Mouse (Mus musculus) embryonic facial prominence, embryonic 14.5 days (tissue): ENCODE measurements around the gene Arhgef39. TPM values are rescaled to one million over a fixed set of nuclear protein-coding genes. Genes with fewer than 3 reads are reported as not detected.

ENCODE experiments used
- ATAC-seq: fragments of 200-750 bp; cut with Nextera tagmentation; 2 replicates; pipeline ENCODE4 v1.8.0; 2017; ENCODE audit warnings: low read depth, moderate number of reproducible peaks, moderate TSS enrichment
- DNase-seq: peaks from one replicate; pipeline ENCODE4 v3.0.0-alpha.2; 2015; ENCODE audit warnings: low spot score
- H3K27ac ChIP-seq: fragments of 300-500 bp; sonication (generic); replicated peaks from 2 replicates; pipeline ENCODE4 v1.5.1; 2014; ENCODE audit warnings: low read depth, mild to moderate bottlenecking, low read length, moderate library complexity
- H3K27me3 ChIP-seq: fragments of 300-500 bp; sonication (generic); replicated peaks from 2 replicates; pipeline ENCODE4 v1.6.1; 2014; ENCODE audit warnings: low read length; ENCODE audit not compliant: control insufficient read depth, insufficient read depth
- H3K36me3 ChIP-seq: fragments of 300-500 bp; sonication (generic); 2 replicates; pipeline ENCODE4 v1.6.1; 2014; ENCODE audit warnings: low read length, mixed read lengths; ENCODE audit not compliant: control insufficient read depth, insufficient read depth
- H3K4me1 ChIP-seq: fragments of 300-500 bp; sonication (generic); 2 replicates; pipeline ENCODE4 v1.6.1; 2014; ENCODE audit warnings: antibody characterized with exemption, low read length; ENCODE audit not compliant: control insufficient read depth, insufficient read depth
- H3K4me2 ChIP-seq: fragments of 300-500 bp; sonication (generic); 2 replicates; pipeline ENCODE4 v1.6.1; 2014; ENCODE audit warnings: low read depth, mild to moderate bottlenecking, low read length, moderate library complexity, mixed read lengths
- H3K4me3 ChIP-seq: fragments of 300-500 bp; sonication (generic); 2 replicates; pipeline ENCODE4 v1.5.1; 2014; ENCODE audit warnings: low read depth, mild to moderate bottlenecking, low read length
- H3K9ac ChIP-seq: fragments of 300-500 bp; sonication (generic); 2 replicates; pipeline ENCODE4 v1.6.1; 2014; ENCODE audit warnings: low read depth, mild to moderate bottlenecking, low read length, moderate library complexity, mixed read lengths
- H3K9me3 ChIP-seq: fragments of 300-500 bp; sonication (generic); 2 replicates; pipeline ENCODE4 v1.6.1; 2016; ENCODE audit warnings: low read length; ENCODE audit not compliant: control insufficient read depth
- WGBS: fragments of 180-500 bp; shearing (Covaris S2); extraction: QIAGEN DNeasy Blood & Tissue Kit; methylation state at CpG from one replicate; pipeline ENCODE4 v1.1.7; 2014; 5-methylcytosine and 5-hydroxymethylcytosine counted together
- polyA plus RNA-seq: library from polyadenylated mRNA; unstranded; fragments of >200 nt; fragmentation: Nextera tagmentation; extraction: Ambion mirVana; gene quantifications from 2 replicates; pipeline ENCODE4 v1.2.1, GENCODE M21; 2014

Gene Arhgef39
- polyA plus RNA-seq, 1 experiment from 2014 or later: 22.3 TPM

DNA sequence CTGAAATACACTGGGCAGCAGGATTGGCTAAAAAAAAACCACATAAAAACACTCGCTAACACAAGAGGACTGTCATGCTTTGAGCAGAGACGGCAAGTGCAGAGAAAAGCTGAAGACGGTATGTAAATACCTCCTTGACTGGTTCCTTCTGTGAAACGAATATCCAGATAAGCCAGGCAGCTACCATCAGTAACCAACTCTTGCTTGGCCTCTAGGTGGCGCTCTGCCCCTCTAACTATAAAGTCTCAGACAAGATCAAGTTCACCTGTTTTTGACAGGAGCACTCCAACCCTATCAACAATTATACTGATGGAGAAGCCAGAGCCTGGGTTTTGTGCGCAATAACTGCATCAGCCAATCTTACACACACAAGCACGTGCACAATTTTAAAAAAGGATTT lies 31.1 kb upstream of the Arhgef39 start:
- no peaks in the 10 kb centered on the region for H3K27me3 ChIP-seq
- peaks cover 50% of the 10 kb centered on the region for H3K36me3 ChIP-seq
- no peak overlapping the region for H3K4me2 ChIP-seq
- WGBS: 22% methylated on average over 7 of the region's 7 CpGs
- DNase-seq (peak; percentile 82), ATAC-seq (no peak)
- no peak overlapping the region for H3K4me3 ChIP-seq
- H3K4me1 ChIP-seq: no peaks in the 10 kb centered on the region
- H3K9ac ChIP-seq: no peak overlapping the region
- H3K9me3 ChIP-seq: no peaks in the 10 kb centered on the region
- no peak overlapping the region for H3K27ac ChIP-seq

DNA sequence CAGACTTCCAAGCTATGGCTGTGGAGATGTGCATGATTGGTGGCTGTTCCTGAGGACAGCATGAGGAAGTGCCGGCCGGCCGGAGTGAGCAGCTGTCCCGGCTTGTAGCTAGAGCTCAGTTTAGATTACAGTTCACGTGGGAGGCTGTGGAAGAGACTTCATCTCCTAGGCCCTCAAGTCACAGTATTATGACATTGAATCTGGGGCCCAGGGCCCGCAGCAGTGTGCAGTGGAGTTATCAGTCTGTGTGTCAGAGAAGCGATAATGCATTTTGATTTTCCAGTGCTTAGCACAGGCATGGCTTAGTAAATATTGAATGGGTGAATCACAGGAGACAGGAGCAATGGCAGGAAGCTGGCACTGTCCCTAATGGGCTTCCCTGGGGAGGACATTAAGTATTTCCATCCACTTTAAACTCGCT lies 30.6 kb upstream of the Arhgef39 start:
- Histone ChIP-seq H3K27ac (no peak overlapping the region), H3K27me3 (no peaks in the 10 kb centered on the region), H3K4me3 (no peak overlapping the region)

DNA sequence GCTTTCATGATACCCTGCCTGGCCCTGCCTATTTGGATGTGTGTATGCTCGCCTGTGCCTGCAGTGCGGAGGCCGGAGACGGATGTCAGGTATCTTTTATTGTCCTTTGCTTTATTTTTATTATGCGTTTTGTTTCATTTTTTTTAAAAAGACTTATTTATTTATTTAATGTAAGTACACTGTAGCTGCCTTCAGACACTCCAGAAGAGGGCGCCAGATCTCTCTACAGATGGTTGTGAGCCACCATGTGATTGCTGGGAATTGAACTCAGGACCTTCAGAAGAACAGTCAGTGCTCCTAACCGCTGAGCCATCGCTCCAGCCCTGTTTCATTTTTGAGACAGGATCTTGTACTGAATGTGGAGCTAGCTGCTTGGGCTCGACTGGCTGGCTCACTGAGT lies 29.0 kb upstream of the Arhgef39 start:
- H3K9me3 ChIP-seq: no peaks in the 10 kb centered on the region
- no peak for ATAC-seq
- whole genome bisulfite sequencing: 81% methylated on average over 9 of the region's 9 CpGs

More for the DNA sequence above, 30.6 kb upstream of the Arhgef39 start:
- peaks cover 45% of the 10 kb centered on the region for H3K36me3 ChIP-seq
- peak; percentile 48 for DNase-seq
- peak; percentile 38; the same call in 1 of the 2 replicates for ATAC-seq
- H3K4me2 ChIP-seq: no peak overlapping the region
- no peaks in the 10 kb centered on the region for H3K4me1 ChIP-seq
- 54% methylated on average over 8 of the region's 8 CpGs for WGBS
- H3K9ac ChIP-seq: no peak overlapping the region
- no peaks in the 10 kb centered on the region for H3K9me3 ChIP-seq

DNA sequence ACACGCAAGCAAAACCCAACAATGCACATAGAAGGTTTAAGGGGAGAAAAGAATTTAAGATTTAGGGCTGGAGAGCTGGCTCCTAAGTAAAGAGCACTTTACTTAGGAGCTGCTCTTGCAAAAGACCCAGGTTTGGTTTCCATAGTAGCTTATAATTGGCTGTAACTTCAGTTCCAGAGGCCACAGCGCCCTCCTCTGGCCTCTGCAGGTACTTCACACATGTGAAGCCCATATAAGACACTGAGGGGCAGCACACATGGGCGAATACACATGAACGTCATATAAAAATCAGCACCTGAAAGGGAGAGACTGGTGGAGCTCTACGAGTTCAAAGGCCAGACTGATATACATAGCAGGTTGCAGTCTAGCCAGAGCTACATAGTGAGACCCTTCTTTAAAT lies 28.4 kb upstream of the Arhgef39 start:
- ATAC-seq (no peak), DNase-seq (no peak)
- Histone ChIP-seq H3K9ac (no peak overlapping the region), H3K4me1 (peaks cover 11% of the 10 kb centered on the region), H3K4me3 (no peak overlapping the region), H3K27ac (no peak overlapping the region), H3K27me3 (peaks cover 9% of the 10 kb centered on the region), H3K4me2 (no peak overlapping the region), H3K9me3 (no peaks in the 10 kb centered on the region), H3K36me3 (peaks cover 23% of the 10 kb centered on the region)
- 67% methylated on average over 5 of the region's 5 CpGs for WGBS

More for the DNA sequence above, 29.0 kb upstream of the Arhgef39 start:
- peaks cover 7% of the 10 kb centered on the region for H3K27me3 ChIP-seq
- no peak overlapping the region for H3K27ac ChIP-seq
- peaks cover 29% of the 10 kb centered on the region for H3K36me3 ChIP-seq
- no peak for DNase-seq
- H3K4me1 ChIP-seq: peaks cover 6% of the 10 kb centered on the region
- H3K4me2 ChIP-seq: no peak overlapping the region
- no peak overlapping the region for H3K9ac ChIP-seq
- H3K4me3 ChIP-seq: no peak overlapping the region

DNA sequence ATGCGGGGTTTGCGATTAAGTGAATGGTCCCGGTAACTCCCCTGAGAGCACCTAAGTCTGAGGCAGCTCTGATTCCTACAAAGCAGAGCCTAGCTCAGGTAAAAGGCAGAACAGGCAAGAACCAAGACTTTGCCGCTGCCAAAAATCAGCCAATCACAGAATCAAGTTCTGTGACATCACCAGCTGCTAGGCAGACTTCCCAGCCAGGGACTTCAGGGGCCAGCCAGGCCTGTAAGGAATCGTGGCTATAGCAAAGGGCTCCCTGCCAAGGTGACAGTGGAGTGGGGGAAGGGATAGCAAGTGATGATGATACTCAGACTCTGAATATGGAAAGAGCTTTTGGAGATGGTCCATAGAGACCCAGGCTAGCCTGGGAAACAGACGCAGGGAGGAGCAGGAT lies 20.5 kb upstream of the Arhgef39 start:
- ATAC-seq (peak; percentile 24; the same call in 1 of the 2 replicates), DNase-seq (peak; percentile 87)
- 0 out of 2 replicates have a peak overlapping the region, but pooled peaks have one; percentile 10 for H3K27ac ChIP-seq

DNA sequence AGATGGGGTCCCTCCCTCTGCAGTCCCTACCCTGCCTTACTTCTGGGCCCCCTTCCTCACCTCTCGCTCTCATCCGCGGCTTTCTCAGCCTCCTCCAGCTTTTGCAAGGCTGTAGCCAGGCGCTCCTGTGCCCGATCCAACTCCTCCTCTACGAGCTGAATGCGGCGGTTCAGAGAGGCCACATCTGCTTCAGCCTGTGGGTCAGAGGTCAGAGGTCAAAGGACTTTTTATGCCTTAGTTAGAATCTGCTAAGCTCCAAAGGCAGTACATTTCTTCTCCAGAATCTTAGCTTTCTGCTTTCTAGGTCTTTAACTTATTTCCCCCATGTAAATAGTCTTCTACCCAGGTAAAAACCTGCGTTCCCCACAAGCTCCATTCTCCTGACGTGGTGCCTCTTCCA lies 20.1 kb upstream of the Arhgef39 start:
- peaks cover 9% of the 10 kb centered on the region for H3K27me3 ChIP-seq
- no peak for DNase-seq
- peaks cover 30% of the 10 kb centered on the region; the same call in 1 of the 2 replicates for H3K36me3 ChIP-seq

More for the DNA sequence above, 20.5 kb upstream of the Arhgef39 start:
- peaks cover 27% of the 10 kb centered on the region; the same call in 1 of the 2 replicates for H3K36me3 ChIP-seq
- H3K4me1 ChIP-seq: peaks cover 23% of the 10 kb centered on the region
- H3K4me2 ChIP-seq: peak overlapping the region; percentile 85
- H3K9me3 ChIP-seq: no peaks in the 10 kb centered on the region
- H3K4me3 ChIP-seq: peak overlapping the region; percentile 22
- WGBS: 13% methylated on average over 6 of the region's 6 CpGs
- H3K27me3 ChIP-seq: peaks cover 9% of the 10 kb centered on the region
- no peak overlapping the region; the same call in 1 of the 2 replicates for H3K9ac ChIP-seq

DNA sequence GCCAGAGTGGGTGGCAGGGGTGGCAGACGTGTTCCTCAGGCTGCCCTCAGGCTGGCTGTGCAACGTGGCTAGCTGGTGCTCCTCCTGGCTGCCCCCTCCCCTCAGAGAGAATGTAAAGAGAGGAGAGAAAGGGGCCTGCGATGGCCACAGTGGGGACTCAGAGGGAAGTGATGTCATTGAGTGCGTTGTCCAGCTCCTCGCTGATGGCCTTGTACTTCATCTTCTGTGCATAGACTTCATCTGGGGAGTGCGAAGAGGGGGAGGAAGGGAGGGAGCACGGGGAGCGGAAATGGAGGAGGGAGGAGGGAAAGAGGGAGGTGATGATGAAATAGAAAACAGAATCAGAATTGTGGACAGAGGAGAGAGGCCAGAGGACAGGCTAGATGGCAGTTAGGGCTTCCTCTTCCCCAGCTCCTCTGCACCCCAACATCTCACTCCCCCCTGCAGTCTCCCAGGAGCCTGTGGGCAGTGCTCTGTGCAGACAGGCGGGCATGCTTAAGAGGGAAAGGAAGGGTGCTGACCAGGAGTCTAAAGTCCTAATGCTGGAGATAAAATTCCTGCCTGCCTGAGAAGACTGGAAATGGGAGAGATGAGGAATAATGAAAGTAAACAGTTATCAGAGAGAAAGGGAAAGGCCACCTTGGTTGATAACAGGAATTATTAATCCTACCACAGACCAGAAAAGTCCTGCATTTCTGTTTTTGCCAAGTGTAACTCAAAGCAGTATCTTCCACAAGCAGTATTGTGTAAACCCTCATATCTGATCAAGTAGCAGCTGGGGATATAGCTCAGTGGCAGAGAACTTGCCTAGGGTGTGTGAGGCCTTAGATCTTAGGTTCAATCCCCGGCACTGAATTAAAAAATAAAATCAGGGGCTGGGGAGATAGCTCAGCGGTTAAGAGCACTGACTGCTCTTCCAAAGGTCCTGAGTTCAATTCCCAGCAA lies 16.5 kb upstream of the Arhgef39 start:
- no peak overlapping the region for H3K9ac ChIP-seq
- no peak overlapping the region for H3K27ac ChIP-seq
- H3K4me1 ChIP-seq: peaks cover 5% of the 10 kb centered on the region; the same call in 1 of the 2 replicates
- H3K36me3 ChIP-seq: peaks cover 31% of the 10 kb centered on the region; the same call in 1 of the 2 replicates
- no peak overlapping the region for H3K4me2 ChIP-seq
- no peak for DNase-seq
- H3K9me3 ChIP-seq: no peaks in the 10 kb centered on the region
- ATAC-seq: no peak
- H3K27me3 ChIP-seq: no peaks in the 10 kb centered on the region; the same call in 1 of the 2 replicates
- 71% methylated on average over 11 of the region's 11 CpGs for WGBS
- H3K4me3 ChIP-seq: no peak overlapping the region

More for the DNA sequence above, 20.1 kb upstream of the Arhgef39 start:
- Histone ChIP-seq H3K9ac (no peak overlapping the region; the same call in 1 of the 2 replicates), H3K4me3 (peak overlapping the region; percentile 22), H3K9me3 (no peaks in the 10 kb centered on the region), H3K27ac (no peak overlapping the region), H3K4me1 (peaks cover 23% of the 10 kb centered on the region), H3K4me2 (peak overlapping the region; percentile 85)
- WGBS: 25% methylated on average over 10 of the region's 10 CpGs
- ATAC-seq: no peak

DNA sequence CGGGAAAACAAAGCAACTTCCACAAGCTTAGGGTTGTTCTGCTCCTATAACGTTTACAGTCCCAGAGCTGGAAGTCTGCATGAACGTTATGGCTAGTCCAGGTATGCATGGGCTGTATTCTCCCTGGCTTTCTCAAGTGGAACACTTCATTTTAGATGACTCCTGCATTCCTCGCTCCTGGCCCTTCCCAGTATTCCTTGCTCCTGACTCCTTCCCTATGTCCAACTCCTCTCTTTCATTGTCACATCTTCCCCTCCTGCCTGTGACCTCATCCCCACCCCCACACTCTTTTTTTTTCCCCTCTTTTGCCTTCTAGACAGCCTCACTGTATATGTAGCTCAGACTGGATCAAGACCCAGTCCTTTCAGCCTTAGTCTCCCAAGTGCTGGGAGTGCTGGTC lies 14.3 kb upstream of the Arhgef39 start:
- peaks cover 31% of the 10 kb centered on the region; the same call in 1 of the 2 replicates for H3K36me3 ChIP-seq
- no peaks in the 10 kb centered on the region for H3K27me3 ChIP-seq
- no peak overlapping the region for H3K4me2 ChIP-seq
- H3K27ac ChIP-seq: no peak overlapping the region
- DNase-seq (no peak), ATAC-seq (no peak)
- peaks cover 5% of the 10 kb centered on the region for H3K4me1 ChIP-seq
- no peaks in the 10 kb centered on the region for H3K9me3 ChIP-seq
- WGBS: 77% methylated on average over 4 of the region's 4 CpGs
- no peak overlapping the region for H3K9ac ChIP-seq
- no peak overlapping the region for H3K4me3 ChIP-seq
